Mouse (Mus musculus) hindbrain, postnatal 0 days (tissue): ENCODE data around the gene Snip1. TPM values are rescaled to one million over a fixed set of nuclear protein-coding genes. Genes with fewer than 3 reads are reported as not detected.

Experiments used
- ATAC-seq: fragments of 200-750 bp; cut with Nextera tagmentation; 2 replicates; pipeline ENCODE4 v1.8.0; 2017; ENCODE audit warnings: mild to moderate bottlenecking, moderate TSS enrichment, moderate library complexity
- DNase-seq: peaks from one replicate; pipeline ENCODE4 v3.0.0-alpha.2; 2015; ENCODE audit warnings: low spot score
- H3K27ac ChIP-seq: fragments of 300-500 bp; sonication (generic); 2 replicates; pipeline ENCODE4 v1.5.1; 2014; ENCODE audit warnings: mild to moderate bottlenecking
- H3K27me3 ChIP-seq: fragments of 300-500 bp; sonication (generic); 2 replicates; pipeline ENCODE4 v1.6.1; 2014; ENCODE audit warnings: low read length, mixed read lengths; ENCODE audit not compliant: insufficient read depth
- H3K36me3 ChIP-seq: fragments of 300-500 bp; sonication (generic); 2 replicates; pipeline ENCODE4 v1.6.1; 2014; ENCODE audit warnings: low read length, mixed read lengths; ENCODE audit not compliant: insufficient read depth
- H3K4me1 ChIP-seq: fragments of 300-500 bp; sonication (generic); 2 replicates; pipeline ENCODE4 v1.6.1; 2014; ENCODE audit warnings: antibody characterized with exemption, low read length, mixed read lengths; ENCODE audit not compliant: insufficient read depth
- H3K4me2 ChIP-seq: fragments of 300-500 bp; sonication (generic); 2 replicates; pipeline ENCODE4 v1.6.1; 2014; ENCODE audit warnings: low read depth, mild to moderate bottlenecking, low read length, moderate library complexity, mixed read lengths
- H3K4me3 ChIP-seq: fragments of 300-500 bp; sonication (generic); 2 replicates; pipeline ENCODE4 v1.5.1; 2014; ENCODE audit warnings: low read length
- H3K9ac ChIP-seq: fragments of 300-500 bp; sonication (generic); replicated peaks from 2 replicates; pipeline ENCODE4 v1.6.1; 2014; ENCODE audit warnings: mild to moderate bottlenecking, low read length, moderate library complexity, mixed read lengths
- H3K9me3 ChIP-seq: fragments of 300-500 bp; sonication (generic); 2 replicates; pipeline ENCODE4 v1.6.1; 2016; ENCODE audit warnings: low read length, mixed read lengths
- CTCF ChIP-seq: IDR thresholded peaks from 2 replicates; pipeline ENCODE4 v1.5.1; 2016; ENCODE audit warnings: antibody characterized with exemption, control low read depth, low read depth
- WGBS: fragments of 180-500 bp; shearing (Covaris S2); extraction: QIAGEN DNeasy Blood & Tissue Kit; methylation state at CpG from one replicate; pipeline ENCODE4 v1.1.7; 2014; 5-methylcytosine and 5-hydroxymethylcytosine counted together
- polyA plus RNA-seq: library from polyadenylated mRNA; unstranded; fragments of >200 nt; fragmentation: Nextera tagmentation; extraction: Ambion mirVana; gene quantifications from 2 replicates; pipeline ENCODE4 v1.2.1, GENCODE M21; 2015
- total RNA-seq: library from RNA; depleted of rRNA; stranded (reverse); fragments of >200 nt; gene quantifications from 2 replicates; pipeline ENCODE4 v1.2.3, GENCODE M21; 2014

The Snip1 gene
- total and polyA plus RNA-seq, 2 experiments from 2014 or later = 16.3 to 29.2 TPM

GRCm38 (mm10) chr4:125055385-125055784 lies 11.1 kb upstream of the Snip1 start:
- Histone ChIP-seq H3K36me3 (peaks cover 44% of the 10 kb centered on the region), H3K4me1 (peaks cover 4% of the 10 kb centered on the region; the same call in 1 of the 2 replicates), H3K9ac (no peak overlapping the region), H3K9me3 (no peaks in the 10 kb centered on the region), H3K4me3 (no peak overlapping the region), H3K4me2 (no peak overlapping the region), H3K27me3 (no peaks in the 10 kb centered on the region), H3K27ac (no peak overlapping the region)
- ATAC-seq = no peak
- WGBS = 93% methylated on average over 9 of the region's 9 CpGs
- no peak for TF ChIP-seq CTCF
- no peak for DNase-seq

DNA sequence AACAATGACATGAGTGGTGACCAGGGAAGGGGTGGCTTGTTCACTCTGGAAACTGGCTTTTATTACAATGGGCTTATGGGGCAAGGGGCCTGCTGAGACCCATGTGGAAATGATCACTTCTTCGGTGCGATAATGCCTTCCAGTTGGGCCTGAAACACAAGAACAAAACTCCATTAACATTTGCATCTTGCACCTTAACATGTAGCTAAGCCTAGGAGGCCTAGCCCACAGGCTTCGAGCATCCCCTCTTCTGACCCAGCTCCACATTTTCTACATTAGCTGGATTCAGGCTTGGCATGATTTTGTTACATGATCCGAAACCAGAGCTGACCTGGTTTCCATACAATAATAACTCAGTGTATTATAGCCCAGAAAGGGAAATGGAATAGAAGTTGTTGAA lies 10.0 kb upstream of the Snip1 start:
- Histone ChIP-seq H3K27ac (no peak overlapping the region), H3K4me3 (no peak overlapping the region), H3K9me3 (no peaks in the 10 kb centered on the region), H3K27me3 (no peaks in the 10 kb centered on the region), H3K36me3 (peaks cover 40% of the 10 kb centered on the region), H3K4me2 (no peak overlapping the region), H3K4me1 (peaks cover 4% of the 10 kb centered on the region; the same call in 1 of the 2 replicates), H3K9ac (no peak overlapping the region)
- DNase-seq (no peak), ATAC-seq (no peak)
- WGBS = 92% methylated on average over 4 of the region's 4 CpGs
- TF ChIP-seq CTCF = no peak

GRCm38 (mm10) chr4:125057273-125057672 lies 9.2 kb upstream of the Snip1 start:
- 61% methylated on average over 3 of the region's 3 CpGs for WGBS

DNA sequence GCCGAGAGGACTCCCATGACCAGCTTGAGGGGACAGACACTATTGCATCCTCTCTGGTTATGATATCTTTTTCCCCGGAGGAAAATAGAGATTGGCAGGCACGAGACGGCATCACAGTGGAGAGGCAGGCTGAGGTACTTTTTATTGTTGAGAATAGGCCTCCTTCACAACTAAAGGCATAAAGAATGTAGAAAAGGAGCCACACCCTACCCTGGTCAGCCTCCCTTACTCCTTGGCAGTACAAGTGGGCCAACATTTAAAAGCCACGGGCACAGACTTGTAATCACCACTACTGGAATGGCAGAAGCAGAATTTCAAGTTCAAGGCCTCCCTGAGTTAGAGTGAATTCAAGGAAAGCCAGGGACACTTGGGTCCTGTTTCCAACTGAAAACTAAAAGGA lies 8.4 kb upstream of the Snip1 start:
- DNase-seq (no peak), ATAC-seq (no peak)
- no peaks in the 10 kb centered on the region for H3K27me3 ChIP-seq
- no peak for TF ChIP-seq CTCF
- WGBS = 45% methylated on average over 5 of the region's 5 CpGs
- no peak overlapping the region for H3K4me3 ChIP-seq
- H3K4me1 ChIP-seq = peaks cover 4% of the 10 kb centered on the region; the same call in 1 of the 2 replicates
- H3K9me3 ChIP-seq = no peaks in the 10 kb centered on the region
- no peak overlapping the region for H3K27ac ChIP-seq
- H3K36me3 ChIP-seq = peaks cover 28% of the 10 kb centered on the region
- H3K4me2 ChIP-seq = no peak overlapping the region
- no peak overlapping the region for H3K9ac ChIP-seq

More at GRCm38 (mm10) chr4:125057273-125057672, 9.2 kb upstream of the Snip1 start:
- TF ChIP-seq CTCF = no peak
- H3K9ac ChIP-seq = no peak overlapping the region
- no peak overlapping the region for H3K27ac ChIP-seq
- ATAC-seq = no peak
- H3K36me3 ChIP-seq = peaks cover 33% of the 10 kb centered on the region
- no peak for DNase-seq
- H3K4me3 ChIP-seq = no peak overlapping the region
- no peaks in the 10 kb centered on the region for H3K27me3 ChIP-seq
- peaks cover 4% of the 10 kb centered on the region; the same call in 1 of the 2 replicates for H3K4me1 ChIP-seq
- no peak overlapping the region for H3K4me2 ChIP-seq
- H3K9me3 ChIP-seq = no peaks in the 10 kb centered on the region

- Histone ChIP-seq H3K27me3 (no peaks in the 10 kb centered on the region), H3K9ac (no peak overlapping the region), H3K9me3 (no peaks in the 10 kb centered on the region), H3K27ac (no peak overlapping the region), H3K4me3 (no peak overlapping the region), H3K4me2 (peak overlapping the region; percentile 48), H3K4me1 (peaks cover 4% of the 10 kb centered on the region; the same call in 1 of the 2 replicates), H3K36me3 (peaks cover 18% of the 10 kb centered on the region)
- ATAC-seq (peak; percentile 88; the same call in 1 of the 2 replicates), DNase-seq (peak; percentile 87)
- TF ChIP-seq CTCF = peak; percentile 95
- WGBS = 2% methylated on average over 8 of the region's 8 CpGs
Measured at GRCm38 (mm10) chr4:125059025-125059424, 7.4 kb upstream of the Snip1 start.

DNA sequence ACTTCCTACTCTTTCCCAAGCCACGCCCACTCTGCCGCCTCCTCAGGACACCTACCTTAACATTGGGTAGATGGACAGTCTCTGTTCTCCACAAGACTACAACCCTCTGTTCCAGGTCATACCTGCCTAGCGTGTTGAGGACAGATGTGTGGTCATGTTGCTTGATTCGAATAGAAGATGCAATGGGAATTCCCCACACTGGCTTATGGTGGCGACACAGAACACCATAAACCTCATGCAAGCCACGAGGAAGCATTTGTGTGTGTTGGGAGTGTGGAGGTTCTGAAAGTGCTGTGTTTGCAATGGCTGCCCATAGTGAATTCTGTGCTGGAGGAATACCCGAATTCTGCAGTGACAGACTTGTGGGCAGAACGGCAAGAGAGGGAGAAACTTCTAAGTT lies 2.6 kb upstream of the Snip1 start:
- no peak for TF ChIP-seq CTCF

DNA sequence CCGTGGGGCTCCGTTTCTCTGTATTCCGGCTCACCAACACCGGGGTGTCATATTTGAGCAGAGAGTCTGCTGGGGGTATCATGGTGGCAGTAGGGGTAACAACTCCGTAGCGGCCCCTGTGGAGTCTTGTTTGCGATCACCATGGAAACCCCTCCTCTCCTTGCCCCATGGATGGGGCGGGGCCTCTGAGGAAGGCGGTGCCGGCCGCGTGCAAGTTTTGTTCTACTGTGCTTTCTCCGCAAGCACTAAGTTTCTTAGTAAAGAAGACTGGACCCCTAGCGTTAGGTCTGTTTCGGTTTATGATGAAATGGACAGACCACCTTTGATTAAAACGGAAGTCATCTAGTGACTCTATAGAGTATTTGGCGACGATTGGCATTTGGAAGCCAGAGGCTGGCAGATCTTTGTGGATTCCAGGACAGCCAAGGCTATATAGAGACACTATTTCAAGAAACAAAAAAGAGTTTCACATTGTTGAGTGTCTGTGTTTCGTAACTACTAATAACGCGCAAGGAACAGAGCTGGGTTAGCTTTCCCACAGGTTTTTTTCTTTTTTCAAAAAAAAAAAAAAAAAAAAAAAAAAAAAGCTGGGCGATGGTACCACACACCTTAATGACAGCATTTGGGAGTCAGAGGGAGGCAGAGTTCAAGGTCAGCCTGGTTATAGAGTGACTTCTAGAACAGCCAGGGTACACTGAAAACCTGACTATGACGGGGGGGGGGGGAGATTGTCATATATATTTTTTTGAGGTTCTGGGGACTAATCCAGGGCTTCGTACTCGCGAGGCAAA lies 760 bp upstream of the Snip1 start, which contains the start of gene Dnali1:
Gene Dnali1 (minus strand): TSS at position 187 of the 791 bp plus-strand sequence.
- Histone ChIP-seq H3K27ac (peak within 1 kb of the TSS; percentile 66; the same call in 1 of the 2 replicates), H3K27me3 (no peaks in the 10 kb centered on the region), H3K9me3 (no peaks in the 10 kb centered on the region), H3K9ac (peak within 1 kb of the TSS; percentile 83), H3K36me3 (peaks cover 7% of the 10 kb centered on the region; the same call in 1 of the 2 replicates), H3K4me2 (peak within 1 kb of the TSS; percentile 82), H3K4me3 (peak within 1 kb of the TSS; percentile 90), H3K4me1 (peaks cover 6% of the 10 kb centered on the region; the same call in 1 of the 2 replicates)
- no peak for TF ChIP-seq CTCF
- 1% methylated on average over 26 of the region's 26 CpGs for WGBS
- DNase-seq (peak; percentile 59), ATAC-seq (peak; percentile 55; the same call in 1 of the 2 replicates)

More for the DNA sequence above, 2.6 kb upstream of the Snip1 start:
- H3K27ac ChIP-seq = no peak overlapping the region
- H3K27me3 ChIP-seq = no peaks in the 10 kb centered on the region
- 69% methylated on average over 8 of the region's 8 CpGs for WGBS
- peaks cover 5% of the 10 kb centered on the region; the same call in 1 of the 2 replicates for H3K36me3 ChIP-seq
- no peak overlapping the region for H3K9ac ChIP-seq
- H3K9me3 ChIP-seq = no peaks in the 10 kb centered on the region
- H3K4me1 ChIP-seq = peaks cover 8% of the 10 kb centered on the region; the same call in 1 of the 2 replicates
- H3K4me2 ChIP-seq = no peak overlapping the region
- ATAC-seq (no peak), DNase-seq (no peak)
- H3K4me3 ChIP-seq = no peak overlapping the region
